Mouse (Mus musculus): ENCODE results near the gene Parp6.

DNA sequence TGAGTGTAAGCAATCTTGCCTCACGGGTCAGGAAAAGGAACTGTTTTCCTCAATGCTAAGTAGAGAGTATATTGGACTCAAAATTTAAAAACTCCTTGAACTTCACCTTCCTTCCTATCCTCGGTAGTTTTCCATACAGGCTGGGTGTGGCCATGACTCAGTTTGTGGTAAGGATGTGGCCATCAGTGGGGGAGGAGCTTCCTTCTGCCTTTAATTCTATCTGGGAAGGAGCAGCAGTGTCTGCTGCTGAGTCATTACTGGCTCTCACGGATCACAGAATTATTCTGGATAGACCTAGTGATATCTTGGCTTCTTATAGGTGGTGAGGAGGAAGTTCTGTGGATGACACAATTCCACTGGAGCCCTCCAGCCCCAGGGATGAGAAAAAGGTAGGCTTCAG lies 36.3 kb downstream of the Parp6 start:
- TF ChIP-seq CTCF (IDR thresholded peaks at IDR 0.05; ENCODE audit: low read depth, low read length) (no peak), POLR2A (IDR thresholded peaks at IDR 0.05; ENCODE audit: extremely low read depth, insufficient read depth, low read length) (no peak)

Measured in liver, adult 2 months (tissue).